In genomic region chr8:117660358-117661031, GRCm38 (mm10) we compare ENCODE assay signal across 7 mouse cellular contexts. TPM values are rescaled to one million over a fixed set of nuclear protein-coding genes. Genes with fewer than 3 reads are reported as not detected.
A peak's percentile ranks its signal among the peaks of the same experiment; 100 is the strongest.
DNase-seq lines count a peak whose midpoint lies in the region; ATAC-seq and TF ChIP-seq lines count a peak whose summit lies in the region.

No protein-coding gene starts in this region.

- WGBS in embryonic facial prominence, embryonic 13.5 days = 27% methylated on average over 11 of the region's 11 CpGs
- WGBS in hindbrain, embryonic 12.5 days = 23% methylated on average over 11 of the region's 11 CpGs
- 33% methylated on average over 11 of the region's 11 CpGs for WGBS in limb, embryonic 14.5 days

- H3K27me3 ChIP-seq in embryonic facial prominence, embryonic 13.5 days = no peaks in the 10 kb centered on the region
- H3K27me3 ChIP-seq in hindbrain, embryonic 12.5 days = peaks cover 3% of the 10 kb centered on the region; the same call in 1 of the 2 replicates
- no peaks in the 10 kb centered on the region for H3K27me3 ChIP-seq in limb, embryonic 14.5 days (ENCODE audit: control insufficient read depth, insufficient read depth, low read length)

- 0 out of 2 replicates have a peak overlapping the region, but pooled peaks have one; percentile 9 for H3K4me2 ChIP-seq in embryonic facial prominence, embryonic 13.5 days
- H3K4me2 ChIP-seq in hindbrain, embryonic 12.5 days (replicated peaks) = peak overlapping the region; percentile 19; the same call in 1 of the 2 replicates
- H3K4me2 ChIP-seq in limb, embryonic 14.5 days (replicated peaks; ENCODE audit: low read depth, low read length, severe bottlenecking) = 0 out of 2 replicates have a peak overlapping the region, but pooled peaks have one; percentile 6

- H3K4me3 ChIP-seq in embryonic facial prominence, embryonic 13.5 days = no peak overlapping the region
- no peak overlapping the region for H3K4me3 ChIP-seq in hindbrain, embryonic 12.5 days
- no peak overlapping the region for H3K4me3 ChIP-seq in limb, embryonic 14.5 days (replicated peaks; ENCODE audit: low read length)

- no peaks in the 10 kb centered on the region for H3K36me3 ChIP-seq in embryonic facial prominence, embryonic 13.5 days
- H3K36me3 ChIP-seq in hindbrain, embryonic 12.5 days = no peaks in the 10 kb centered on the region
- H3K36me3 ChIP-seq in limb, embryonic 14.5 days (ENCODE audit: control insufficient read depth, insufficient read depth, low read length) = no peaks in the 10 kb centered on the region

- peak; percentile 62; the same call in 1 of the 2 replicates for ATAC-seq in embryonic facial prominence, embryonic 13.5 days (ENCODE audit: insufficient number of reproducible peaks, insufficient read depth, low FRiP score, low TSS enrichment, low read depth)
- ATAC-seq in hindbrain, embryonic 12.5 days (ENCODE audit: low FRiP score) = peak; percentile 78
- peak; percentile 90 for ATAC-seq in limb, embryonic 14.5 days (ENCODE audit: low FRiP score, low read depth)

- no peaks in the 10 kb centered on the region for H3K9me3 ChIP-seq in embryonic facial prominence, embryonic 13.5 days
- no peaks in the 10 kb centered on the region for H3K9me3 ChIP-seq in hindbrain, embryonic 12.5 days (replicated peaks)
- H3K9me3 ChIP-seq in limb, embryonic 14.5 days (ENCODE audit: control insufficient read depth, low read length) = no peaks in the 10 kb centered on the region

- H3K27ac ChIP-seq in embryonic facial prominence, embryonic 13.5 days = peak overlapping the region; percentile 24; the same call in 1 of the 2 replicates
- 0 out of 2 replicates have a peak overlapping the region, but pooled peaks have one; percentile 2 for H3K27ac ChIP-seq in hindbrain, embryonic 12.5 days
- H3K27ac ChIP-seq in limb, embryonic 14.5 days (replicated peaks; ENCODE audit: low read depth, low read length) = peak overlapping the region; percentile 19; the same call in 1 of the 2 replicates

- DNase-seq in embryo, embryonic 10.5 days (ENCODE audit: low spot score) = peak; percentile 83
- DNase-seq in limb, embryonic 14.5 days (ENCODE audit: low spot score) = peak; percentile 68
- DNase-seq in right cerebral cortex, adult 2 months (ENCODE audit: low spot score in 2 of 2) = peak; percentile 27 to 31
- DNase-seq in cerebellum, postnatal 25 days = no peak
- no peak for DNase-seq in testis, postnatal 10 days (ENCODE audit: low spot score)

- H3K9ac ChIP-seq in embryonic facial prominence, embryonic 13.5 days = peak overlapping the region; percentile 27; the same call in 1 of the 2 replicates
- no peak overlapping the region for H3K9ac ChIP-seq in hindbrain, embryonic 12.5 days
- no peak overlapping the region for H3K9ac ChIP-seq in limb, embryonic 14.5 days (ENCODE audit: low read depth, low read length, severe bottlenecking)

- no peak for TF ChIP-seq POLR2A in limb, embryonic 14.5 days (IDR thresholded peaks at IDR 0.05; ENCODE audit: borderline replicate concordance, extremely low read depth, insufficient read depth, insufficient read length)

- peaks cover 11% of the 10 kb centered on the region for H3K4me1 ChIP-seq in embryonic facial prominence, embryonic 13.5 days
- peaks cover 15% of the 10 kb centered on the region for H3K4me1 ChIP-seq in hindbrain, embryonic 12.5 days
- peaks cover 13% of the 10 kb centered on the region for H3K4me1 ChIP-seq in limb, embryonic 14.5 days (ENCODE audit: control insufficient read depth, insufficient read depth, low read length)

RNA-seq across cellular contexts. Expression of gene Sdr42e1, which starts 13.0 kb away (rescaled TPM):
- polyA plus RNA-seq in embryonic facial prominence, embryonic 13.5 days (2015; fragmentation: Nextera tagmentation; extraction: Ambion mirVana) = 2.4 and 3.1 TPM in 2 replicates
- 0.93 and 1.2 TPM in 2 replicates for polyA plus RNA-seq in hindbrain, embryonic 12.5 days (2016; fragmentation: Nextera tagmentation; extraction: Ambion mirVana)
- 5.2 and 6.4 TPM in 2 replicates for polyA plus RNA-seq in limb, embryonic 14.5 days (2012; rRNA removed)
- 6.6 and 7.8 TPM in 2 replicates for polyA plus RNA-seq in limb, embryonic 14.5 days (2014; fragmentation: Nextera tagmentation; extraction: Ambion mirVana)

RNA-seq across cellular contexts. Expression of gene Hsd17b2, which starts 41.2 kb away (rescaled TPM):
- polyA plus RNA-seq in embryonic facial prominence, embryonic 13.5 days (2015; fragmentation: Nextera tagmentation; extraction: Ambion mirVana) = 0.73 and 1.7 TPM in 2 replicates
- polyA plus RNA-seq in hindbrain, embryonic 12.5 days (2016; fragmentation: Nextera tagmentation; extraction: Ambion mirVana) = not detected in 2 replicates
- 0.18 and 0.21 TPM in 2 replicates for polyA plus RNA-seq in limb, embryonic 14.5 days (2012; rRNA removed)
- polyA plus RNA-seq in limb, embryonic 14.5 days (2014; fragmentation: Nextera tagmentation; extraction: Ambion mirVana) = 0.65 TPM in 1 of 2 replicates, not detected in the other

Comparison
In these comparisons a context has a peak if more than half of its experiments do, and no peak if none do; other contexts are left out.
1. DNase-seq: peak in embryo, embryonic 10.5 days (single experiment), limb, embryonic 14.5 days (single experiment) and right cerebral cortex, adult 2 months (2 of 2); none in cerebellum, postnatal 25 days (0 of 2) and testis, postnatal 10 days (single experiment).
2. Peak in every context shown above with its lines, with median percentiles within 50 percentile points of each other: ATAC-seq, H3K27ac ChIP-seq and H3K4me2 ChIP-seq.